Mouse (Mus musculus) gonadal fat pad, adult 2 months (tissue): Measurements from ENCODE around the gene Cetn2. TPM values are rescaled to one million over a fixed set of nuclear protein-coding genes. Genes with fewer than 3 reads are reported as not detected.

Experiments used
- DNase-seq: peaks from one replicate; pipeline ENCODE4 v3.0.0-alpha.2; 2012; ENCODE audit warnings: low read depth
- polyA plus RNA-seq: library from polyadenylated mRNA; depleted of rRNA; stranded (reverse); fragments of >200 nt; gene quantifications from 2 replicates; pipeline ENCODE4 v1.2.3, GENCODE M21; 2012; rRNA removed

Cetn2 gene
- polyA plus RNA-seq = 9.4 and 11.9 TPM in 2 replicates

- no peak for DNase-seq
Observed at GRCm38 (mm10) chrX:72917884-72918681, at the start of gene Cetn2, which contains the start of gene Nsdhl. TSS of gene Cetn2 (minus strand) at chrX:72918411. TSS of gene Nsdhl (plus strand) at chrX:72918557.

GRCm38 (mm10) chrX:72962743-72963142, 44.5 kb upstream of the Cetn2 start:
- DNase-seq = no peak

- no peak for DNase-seq
Observed at GRCm38 (mm10) chrX:72961511-72961910, 43.3 kb upstream of the Cetn2 start.

GRCm38 (mm10) chrX:72960431-72960830, 42.2 kb upstream of the Cetn2 start:
- DNase-seq = no peak

GRCm38 (mm10) chrX:72956486-72956885, 38.3 kb upstream of the Cetn2 start:
- DNase-seq = no peak

- no peak for DNase-seq
Observed at GRCm38 (mm10) chrX:72953464-72953863, 35.3 kb upstream of the Cetn2 start.

- DNase-seq = no peak
Observed at GRCm38 (mm10) chrX:72921391-72921790, 3.2 kb upstream of the Cetn2 start.

GRCm38 (mm10) chrX:72918682-72919059, 460 bp upstream of the Cetn2 start:
- DNase-seq = no peak

- DNase-seq = no peak
Observed at GRCm38 (mm10) chrX:72911611-72912010, 6.6 kb downstream of the Cetn2 start.

- no peak for DNase-seq
Observed at GRCm38 (mm10) chrX:72908404-72908741, 9.8 kb downstream of the Cetn2 start.

- no peak for DNase-seq
Observed at GRCm38 (mm10) chrX:72907619-72908403, 10.4 kb downstream of the Cetn2 start.

- no peak for DNase-seq
Observed at GRCm38 (mm10) chrX:72902530-72902929, 15.7 kb downstream of the Cetn2 start.

- DNase-seq = no peak
Observed at GRCm38 (mm10) chrX:72896055-72896437, 22.2 kb downstream of the Cetn2 start.

GRCm38 (mm10) chrX:72895388-72896054, 22.7 kb downstream of the Cetn2 start:
- no peak for DNase-seq

Other genes starting within 250 kb of the Cetn2 start
- 0.15 and 0.22 TPM in 2 replicates for gene Gabrq, start 93.2 kb downstream of the Cetn2 start, polyA plus RNA-seq
- 81.3 and 90.9 TPM in 2 replicates for gene Nsdhl, start 146 bp upstream of the Cetn2 start, polyA plus RNA-seq
- gene Zfp185, start 68.9 kb upstream of the Cetn2 start, polyA plus RNA-seq = 157 and 194 TPM in 2 replicates
- not detected in 2 replicates for gene Pnma5, start 118.7 kb upstream of the Cetn2 start, polyA plus RNA-seq
- 0.03 TPM in 1 of 2 replicates, not detected in the other for gene Pnma3, start 146.4 kb upstream of the Cetn2 start, polyA plus RNA-seq
- 2.1 and 4.6 TPM in 2 replicates for gene Xlr4a, start 164.1 kb upstream of the Cetn2 start, polyA plus RNA-seq
- 1.7 and 2.3 TPM in 2 replicates for gene Xlr3a, start 178.7 kb upstream of the Cetn2 start, polyA plus RNA-seq
- 1.00 and 1.9 TPM in 2 replicates for gene Gm14685, start 198.6 kb upstream of the Cetn2 start, polyA plus RNA-seq
- not detected in 2 replicates for gene Xlr5b, start 230.4 kb upstream of the Cetn2 start, polyA plus RNA-seq
- 0.35 and 0.55 TPM in 2 replicates for gene DXBay18, start 231.0 kb upstream of the Cetn2 start, polyA plus RNA-seq